Mouse (Mus musculus) embryonic facial prominence, embryonic 13.5 days (tissue): ENCODE results near the gene Ltbp3. TPM values are rescaled to one million over a fixed set of nuclear protein-coding genes. Genes with fewer than 3 reads are reported as not detected.

Experiments used
- ATAC-seq: fragments of 200-750 bp; cut with Nextera tagmentation; 2 replicates; pipeline ENCODE4 v1.8.0; 2017; ENCODE audit warnings: low read depth; ENCODE audit not compliant: insufficient number of reproducible peaks, insufficient read depth, low FRiP score, low TSS enrichment
- H3K27ac ChIP-seq: fragments of 300-500 bp; sonication (generic); 2 replicates; pipeline ENCODE4 v1.5.1; 2015; ENCODE audit warnings: moderate library complexity, mild to moderate bottlenecking, inconsistent platforms
- H3K27me3 ChIP-seq: fragments of 300-500 bp; sonication (generic); 2 replicates; pipeline ENCODE4 v1.6.1; 2015; ENCODE audit warnings: mild to moderate bottlenecking, inconsistent platforms
- H3K36me3 ChIP-seq: fragments of 300-500 bp; sonication (generic); 2 replicates; pipeline ENCODE4 v1.6.1; 2015; ENCODE audit warnings: mild to moderate bottlenecking, inconsistent platforms
- H3K4me1 ChIP-seq: fragments of 300-500 bp; sonication (generic); 2 replicates; pipeline ENCODE4 v1.6.1; 2015; ENCODE audit warnings: inconsistent platforms
- H3K4me2 ChIP-seq: fragments of 300-500 bp; sonication (generic); 2 replicates; pipeline ENCODE4 v1.6.1; 2015; ENCODE audit warnings: moderate library complexity, mild to moderate bottlenecking, inconsistent platforms
- H3K4me3 ChIP-seq: fragments of 300-500 bp; sonication (generic); 2 replicates; pipeline ENCODE4 v1.5.1; 2015; ENCODE audit warnings: mild to moderate bottlenecking, inconsistent platforms
- H3K9ac ChIP-seq: fragments of 300-500 bp; sonication (generic); 2 replicates; pipeline ENCODE4 v1.6.1; 2015; ENCODE audit warnings: mild to moderate bottlenecking, inconsistent platforms
- H3K9me3 ChIP-seq: fragments of 300-500 bp; sonication (generic); 2 replicates; pipeline ENCODE4 v1.6.1; 2016; ENCODE audit warnings: inconsistent platforms
- WGBS: fragments of 180-500 bp; shearing (Covaris S2); methylation state at CpG from one replicate; pipeline ENCODE4 v1.1.7; 2015; ENCODE audit warnings: mixed read lengths; 5-methylcytosine and 5-hydroxymethylcytosine counted together
- polyA plus RNA-seq: library from polyadenylated mRNA; unstranded; fragments of >200 nt; fragmentation: Nextera tagmentation; extraction: Ambion mirVana; gene quantifications from 2 replicates; pipeline ENCODE4 v1.2.1, GENCODE M21; 2015

Ltbp3 gene
- polyA plus RNA-seq, 1 experiment from 2014 or later: 44.4 TPM

GRCm38 (mm10) chr19:5806051-5806808 lies 65.5 kb downstream of the Ltbp3 start:
- H3K4me3 ChIP-seq: no peak overlapping the region

DNA sequence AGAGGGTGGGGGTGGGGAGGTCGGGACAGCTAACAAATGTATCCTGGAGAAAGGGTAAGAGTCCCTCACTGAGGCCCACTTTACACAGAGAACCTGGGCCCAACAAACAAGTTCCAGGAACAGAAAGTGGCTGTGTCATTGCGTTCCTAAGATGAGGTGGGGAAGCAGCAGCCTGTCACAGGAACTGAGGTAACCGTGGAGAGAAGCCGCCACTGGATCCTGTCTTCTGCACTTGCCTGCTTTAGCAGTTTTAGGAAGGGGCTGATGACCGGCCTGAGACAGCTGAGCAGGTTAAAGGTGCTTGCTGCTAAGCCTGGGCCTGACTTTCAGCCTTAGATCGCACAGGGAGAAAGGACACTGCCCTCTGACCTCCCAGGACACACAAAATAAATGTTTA lies 66.1 kb downstream of the Ltbp3 start:
- H3K4me3 ChIP-seq: no peak overlapping the region
- H3K27ac ChIP-seq: peak overlapping the region; percentile 87
- 0 out of 2 replicates have a peak overlapping the region, but pooled peaks have one; percentile 32 for H3K9ac ChIP-seq
- H3K9me3 ChIP-seq: no peaks in the 10 kb centered on the region
- WGBS: 37% methylated on average over 6 of the region's 6 CpGs
- no peaks in the 10 kb centered on the region for H3K36me3 ChIP-seq
- peaks cover 62% of the 10 kb centered on the region for H3K4me1 ChIP-seq
- no peaks in the 10 kb centered on the region for H3K27me3 ChIP-seq
- no peak overlapping the region for H3K4me2 ChIP-seq
- no peak for ATAC-seq

More at GRCm38 (mm10) chr19:5806051-5806808, 65.5 kb downstream of the Ltbp3 start:
- Histone ChIP-seq H3K9ac (0 out of 2 replicates have a peak overlapping the region, but pooled peaks have one; percentile 51), H3K4me2 (peak overlapping the region; percentile 20), H3K9me3 (no peaks in the 10 kb centered on the region), H3K4me1 (peaks cover 56% of the 10 kb centered on the region), H3K36me3 (no peaks in the 10 kb centered on the region), H3K27me3 (no peaks in the 10 kb centered on the region), H3K27ac (peak overlapping the region; percentile 87)
- ATAC-seq: no peak
- 11% methylated on average over 8 of the region's 8 CpGs for WGBS

DNA sequence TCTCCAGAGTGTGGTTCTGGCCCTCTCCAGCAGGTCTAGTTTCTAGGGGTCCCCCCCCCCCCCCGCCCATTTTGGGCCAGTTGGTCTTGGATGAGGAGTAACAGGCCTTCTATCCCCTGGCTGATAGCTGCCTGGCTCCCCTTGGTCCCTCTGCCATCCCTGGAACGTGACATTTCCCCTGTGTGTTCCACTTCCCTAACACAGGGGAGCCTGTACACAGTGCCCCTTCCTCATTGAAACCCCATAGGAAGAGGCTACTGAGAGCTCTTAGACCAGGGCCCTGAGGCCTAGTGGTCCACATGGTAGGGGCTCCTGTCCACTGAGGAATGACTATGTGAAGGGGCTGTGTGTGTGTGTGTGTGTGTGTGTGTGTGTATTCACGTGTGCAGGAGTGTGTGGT lies 67.0 kb downstream of the Ltbp3 start:
- no peaks in the 10 kb centered on the region for H3K27me3 ChIP-seq
- ATAC-seq: no peak
- no peak overlapping the region for H3K4me2 ChIP-seq
- peaks cover 71% of the 10 kb centered on the region for H3K4me1 ChIP-seq
- H3K36me3 ChIP-seq: no peaks in the 10 kb centered on the region
- H3K4me3 ChIP-seq: no peak overlapping the region
- no peaks in the 10 kb centered on the region for H3K9me3 ChIP-seq
- H3K9ac ChIP-seq: no peak overlapping the region
- 80% methylated on average over 3 of the region's 3 CpGs for WGBS
- H3K27ac ChIP-seq: no peak overlapping the region

Other genes starting within 250 kb of the Ltbp3 start
- not detected in 2 replicates for gene 1700020D05Rik, start 237.1 kb upstream of the Ltbp3 start, polyA plus RNA-seq
- 9.7 and 11.7 TPM in 2 replicates for gene Snx32, start 230.4 kb upstream of the Ltbp3 start, polyA plus RNA-seq
- gene Ovol1, start 180.3 kb upstream of the Ltbp3 start, polyA plus RNA-seq: 5.8 and 6.4 TPM in 2 replicates
- gene Ap5b1, start 172.9 kb upstream of the Ltbp3 start, polyA plus RNA-seq: 3.1 and 3.3 TPM in 2 replicates
- 136 and 162 TPM in 2 replicates for gene Rnaseh2c, start 139.0 kb upstream of the Ltbp3 start, polyA plus RNA-seq
- gene Kat5, start 130.7 kb upstream of the Ltbp3 start, polyA plus RNA-seq: 55.8 and 60.0 TPM in 2 replicates
- 47.4 and 53.0 TPM in 2 replicates for gene Rela, start 103.4 kb upstream of the Ltbp3 start, polyA plus RNA-seq
- gene Sipa1, start 77.2 kb upstream of the Ltbp3 start, polyA plus RNA-seq: 24.1 and 24.6 TPM in 2 replicates
- 19.2 and 20.5 TPM in 2 replicates for gene Map3k11, start 52.2 kb upstream of the Ltbp3 start, polyA plus RNA-seq
- gene Pcnx3, start 52.0 kb upstream of the Ltbp3 start, polyA plus RNA-seq: 25.6 and 26.5 TPM in 2 replicates
- gene Kcnk7, start 36.5 kb upstream of the Ltbp3 start, polyA plus RNA-seq: 0.52 and 0.59 TPM in 2 replicates
- 9.9 and 14.0 TPM in 2 replicates for gene Ehbp1l1, start 14.6 kb upstream of the Ltbp3 start, polyA plus RNA-seq
- gene Fam89b, start 11.3 kb upstream of the Ltbp3 start, polyA plus RNA-seq: 115 and 126 TPM in 2 replicates
- 73.0 and 75.3 TPM in 2 replicates for gene Scyl1, start 30.5 kb downstream of the Ltbp3 start, polyA plus RNA-seq
- gene Frmd8, start 134.4 kb downstream of the Ltbp3 start, polyA plus RNA-seq: 30.6 and 34.0 TPM in 2 replicates
- 3.1 and 4.5 TPM in 2 replicates for gene Slc25a45, start 136.9 kb downstream of the Ltbp3 start, polyA plus RNA-seq
- gene Tigd3, start 153.2 kb downstream of the Ltbp3 start, polyA plus RNA-seq: 3.8 and 4.7 TPM in 2 replicates
- gene Dpf2, start 172.1 kb downstream of the Ltbp3 start, polyA plus RNA-seq: 164 and 179 TPM in 2 replicates
- gene Cdc42ep2, start 183.9 kb downstream of the Ltbp3 start, polyA plus RNA-seq: 4.7 TPM in 2 replicates
- 74.5 and 79.5 TPM in 2 replicates for gene Pola2, start 223.3 kb downstream of the Ltbp3 start, polyA plus RNA-seq
- not detected in 2 replicates for gene Slc22a20, start 245.2 kb downstream of the Ltbp3 start, polyA plus RNA-seq